Mouse (Mus musculus) lung, postnatal 10 days (tissue): ENCODE measurements around the gene Apbb2.
A peak's percentile ranks its signal among the peaks of the same experiment; 100 is the strongest.

Experiments
- DNase-seq: peaks from one replicate; pipeline ENCODE4 v3.0.0; 2021

Gene Apbb2

DNA sequence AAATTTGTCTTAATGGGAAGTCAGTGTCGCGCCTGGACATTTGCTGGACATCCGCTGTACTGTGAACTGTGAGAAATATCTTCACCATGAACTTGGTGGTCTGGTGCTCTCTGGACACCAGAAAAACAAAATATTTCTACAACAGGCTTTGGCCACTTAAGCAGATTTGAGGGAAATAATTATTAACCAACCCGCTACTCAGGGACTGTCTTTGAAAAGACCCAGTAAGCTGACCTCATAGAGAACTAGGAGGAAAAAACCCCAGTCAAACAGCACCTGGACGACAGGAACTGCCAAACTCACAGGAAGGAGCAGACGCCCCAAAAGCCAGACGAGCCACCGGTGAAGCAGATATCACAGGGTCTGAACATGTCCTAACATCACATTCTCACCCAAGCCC lies 18.2 kb downstream of the Apbb2 start:
- no peak for DNase-seq

- peak; percentile 65 for DNase-seq
These were observed 18.7 kb downstream of the Apbb2 start for GRCm38 (mm10) chr5:66599888-66600287.

DNA sequence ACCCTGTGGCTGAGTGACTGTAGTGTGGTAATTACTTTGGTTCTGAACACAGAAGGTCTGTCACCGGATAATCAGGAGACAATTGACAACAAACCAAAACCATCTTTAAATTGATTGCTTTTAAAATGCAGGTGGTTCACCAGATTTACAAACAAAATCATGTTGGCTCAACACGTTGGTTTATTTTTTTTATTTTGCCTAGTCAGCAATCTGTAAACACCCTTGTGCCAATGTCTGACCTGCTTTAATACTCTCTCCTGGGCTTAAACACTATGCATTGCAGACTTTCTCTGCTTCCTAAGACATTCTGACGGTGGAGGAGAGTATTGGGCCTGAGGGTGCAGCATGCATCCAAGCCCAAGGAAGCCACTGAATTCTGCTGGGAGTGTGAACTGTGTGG lies 22.3 kb downstream of the Apbb2 start:
- no peak for DNase-seq

DNA sequence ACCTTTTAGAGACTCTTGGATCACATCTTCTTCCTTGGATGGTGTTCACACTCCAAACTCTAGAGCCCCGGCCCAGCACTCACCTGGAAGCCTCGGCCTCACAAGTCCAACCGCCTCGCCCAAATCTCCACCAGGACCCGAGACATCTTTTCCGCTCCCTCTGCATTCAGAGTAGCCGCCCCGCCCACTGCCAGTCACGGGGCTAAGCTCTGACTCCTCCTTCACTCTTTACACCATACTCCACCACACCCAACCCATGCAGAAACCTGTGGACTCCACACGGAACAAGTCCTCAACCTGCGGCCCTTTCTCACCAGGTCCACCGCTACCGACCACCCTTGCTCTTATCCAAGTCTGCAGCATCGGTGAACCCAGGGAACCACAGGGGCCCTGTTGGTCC lies 23.7 kb downstream of the Apbb2 start:
- no peak for DNase-seq

GRCm38 (mm10) chr5:66586236-66586745 lies 32.3 kb downstream of the Apbb2 start:
- no peak for DNase-seq

- DNase-seq, result no peak
These were observed 35.6 kb downstream of the Apbb2 start for GRCm38 (mm10) chr5:66583019-66583406.

GRCm38 (mm10) chr5:66582281-66583018 lies 36.1 kb downstream of the Apbb2 start:
- no peak for DNase-seq

GRCm38 (mm10) chr5:66579066-66579465 lies 39.5 kb downstream of the Apbb2 start:
- DNase-seq, result no peak

DNA sequence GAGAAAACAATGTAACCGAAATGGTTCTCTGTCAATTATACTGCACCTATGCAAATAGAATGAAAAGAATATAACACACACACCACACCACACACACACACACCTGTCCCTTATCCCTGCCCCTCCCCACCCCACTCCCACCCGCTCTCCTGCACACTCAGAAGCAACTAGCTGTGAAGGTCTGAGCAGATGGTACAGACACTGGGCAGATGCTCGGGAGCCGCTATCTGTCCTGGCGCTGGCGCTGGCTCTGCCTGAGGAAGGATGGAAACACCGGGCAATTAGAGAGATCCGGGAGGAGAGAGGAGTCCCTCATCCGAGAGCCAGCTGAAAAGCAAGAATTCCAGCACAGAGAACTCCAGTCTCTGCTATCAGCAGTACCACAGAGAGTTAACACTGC lies 42.3 kb downstream of the Apbb2 start:
- DNase-seq, result no peak

GRCm38 (mm10) chr5:66575148-66575547 lies 43.4 kb downstream of the Apbb2 start:
- DNase-seq, result peak; percentile 55

GRCm38 (mm10) chr5:66573266-66573665 lies 45.3 kb downstream of the Apbb2 start:
- no peak for DNase-seq

GRCm38 (mm10) chr5:66572086-66572855 lies 46.3 kb downstream of the Apbb2 start:
- peak; percentile 66 for DNase-seq

DNA sequence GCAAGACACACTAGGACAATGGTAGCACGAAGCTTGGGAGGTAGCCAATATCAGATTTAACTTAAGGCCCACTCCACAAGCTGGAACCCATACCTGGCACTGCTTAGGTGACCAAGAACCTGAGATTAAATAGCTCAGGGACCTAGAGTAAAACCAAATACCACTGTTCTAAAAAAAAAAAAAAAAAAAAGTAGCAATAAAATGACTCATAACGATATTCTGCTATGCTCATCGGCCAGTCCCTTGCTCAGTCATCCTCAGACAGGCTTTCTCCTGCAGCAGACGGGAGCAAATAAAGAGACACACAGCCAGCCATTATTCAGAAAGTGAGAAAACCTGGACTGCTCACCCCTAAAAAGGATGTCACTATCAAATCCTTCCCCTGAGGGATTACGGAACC lies 47.9 kb downstream of the Apbb2 start:
- DNase-seq, result no peak

DNA sequence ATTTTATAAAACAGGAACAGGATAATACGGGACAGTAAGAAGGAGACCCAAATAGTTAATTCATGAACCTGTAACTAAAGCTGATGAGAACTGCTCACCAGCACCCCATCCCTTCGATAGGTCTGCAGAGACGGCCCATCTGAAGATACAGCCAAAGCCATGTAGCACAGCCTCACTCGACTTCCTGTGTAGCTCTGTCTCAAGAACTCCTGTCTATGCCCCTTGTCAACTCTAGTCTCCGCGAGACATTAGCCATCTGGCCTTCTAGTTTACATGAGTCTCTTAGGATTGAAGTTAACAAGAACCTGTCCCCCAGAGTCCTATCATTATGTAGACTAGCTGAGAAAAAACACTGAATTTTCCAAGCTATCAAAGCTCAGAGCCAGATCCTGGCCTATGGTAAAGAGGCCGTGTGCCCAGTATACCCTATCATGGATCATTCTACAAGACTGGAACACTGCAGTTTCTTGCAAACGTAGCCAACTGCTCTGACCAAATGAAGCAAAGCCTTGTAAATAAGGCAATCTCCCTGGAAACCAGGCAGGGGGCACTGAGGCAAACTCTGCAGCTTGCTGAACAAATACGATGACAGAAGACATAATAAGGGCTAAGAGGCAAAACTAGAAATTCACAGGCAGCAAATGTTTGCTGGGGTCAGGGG lies 49.3 kb downstream of the Apbb2 start:
- DNase-seq, result no peak

DNA sequence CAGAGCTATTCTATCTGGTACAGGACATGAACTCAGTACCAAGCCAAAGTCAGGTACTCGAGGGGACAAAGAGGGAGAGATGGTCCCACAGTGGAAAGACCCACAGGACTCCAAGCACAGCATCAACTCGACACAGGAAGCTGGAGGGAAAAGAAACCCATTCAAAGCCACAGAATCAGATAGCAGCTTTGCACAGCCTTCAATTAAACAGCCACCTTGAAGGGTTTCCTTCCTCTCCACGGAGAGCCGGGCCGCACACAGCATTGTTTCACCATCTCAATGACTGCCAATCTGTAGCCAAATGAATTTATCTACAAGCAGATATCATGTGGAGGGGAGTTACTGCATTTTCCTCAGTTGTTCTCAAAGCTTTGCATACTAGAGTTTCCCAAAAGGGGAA lies 50.6 kb downstream of the Apbb2 start:
- no peak for DNase-seq

- no peak for DNase-seq
These were observed 51.2 kb downstream of the Apbb2 start for GRCm38 (mm10) chr5:66567424-66567823.

GRCm38 (mm10) chr5:66559591-66560175 lies 58.9 kb downstream of the Apbb2 start:
- DNase-seq, result peak; percentile 51

DNA sequence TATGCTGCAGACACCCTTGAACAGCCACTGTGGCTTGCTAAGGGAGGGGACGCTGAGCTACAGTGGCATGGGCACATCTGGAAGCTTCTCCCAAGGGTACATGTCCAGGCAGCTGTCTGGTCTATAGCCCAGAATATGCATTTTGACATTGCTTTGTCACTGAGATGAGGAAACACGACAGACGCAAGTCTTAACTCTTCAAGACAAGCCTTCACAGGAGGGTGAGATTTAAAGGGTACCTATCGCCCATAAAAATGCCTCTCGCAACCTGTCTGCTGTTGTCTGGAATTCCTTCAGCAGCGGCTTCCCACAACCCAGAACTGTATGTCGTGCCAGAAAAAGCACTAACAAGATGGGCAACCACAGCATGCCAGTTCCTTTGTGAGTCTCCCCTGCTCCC lies 60.5 kb downstream of the Apbb2 start:
- no peak for DNase-seq

- DNase-seq, result no peak
These were observed 64.7 kb downstream of the Apbb2 start for GRCm38 (mm10) chr5:66553933-66554332.

DNA sequence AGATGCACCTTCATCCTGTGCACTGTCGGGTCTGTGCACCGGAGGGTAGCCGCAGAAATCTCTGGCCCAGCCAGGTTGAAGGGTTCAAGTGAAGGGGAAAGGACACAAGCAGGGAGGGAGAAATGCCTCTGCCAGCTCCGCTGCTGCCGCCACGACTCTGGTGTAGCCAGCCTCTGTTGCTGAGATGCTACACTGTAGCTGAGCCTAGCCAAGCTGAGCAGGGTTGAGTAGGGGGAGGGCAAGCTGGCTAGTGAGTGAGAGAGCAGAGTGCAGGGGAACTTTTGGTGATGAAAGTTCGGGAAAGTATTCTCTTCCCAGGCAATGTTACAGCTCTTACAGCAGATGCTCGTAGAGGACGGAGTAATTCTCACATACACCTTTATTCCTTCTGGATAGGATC lies 66.3 kb downstream of the Apbb2 start:
- DNase-seq, result no peak

- DNase-seq, result no peak
These were observed 68.3 kb downstream of the Apbb2 start for GRCm38 (mm10) chr5:66550292-66550691.

GRCm38 (mm10) chr5:66549691-66550090 lies 68.9 kb downstream of the Apbb2 start:
- DNase-seq, result no peak

DNA sequence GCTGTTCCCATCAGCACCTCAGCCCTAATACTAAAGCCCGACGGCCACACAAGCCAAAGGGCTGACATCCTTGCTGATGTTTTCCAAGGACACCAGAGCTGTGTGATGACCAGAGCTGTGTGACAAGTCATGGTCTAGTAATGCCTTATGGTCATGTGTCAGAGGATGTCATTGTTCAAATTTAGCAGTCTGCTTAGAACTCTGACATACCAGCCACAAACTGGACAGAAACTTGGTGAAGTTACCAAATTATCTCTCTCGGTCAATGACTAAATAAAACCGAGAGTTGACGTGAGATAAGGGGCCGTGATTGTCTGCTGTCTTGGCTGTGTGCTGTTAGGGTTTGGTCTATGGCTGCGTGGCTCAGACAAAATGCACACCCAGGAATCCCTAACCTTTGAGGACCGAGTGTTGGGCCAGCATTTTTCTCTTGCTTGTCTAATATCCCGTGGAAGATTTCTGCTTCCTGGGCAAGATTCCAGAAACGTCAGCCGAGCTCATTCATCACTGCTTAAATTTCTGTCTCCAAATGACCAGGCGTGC lies 71.5 kb downstream of the Apbb2 start:
- DNase-seq, result peak; percentile 84
